Comparison of ENCODE assay signal across 13 mouse cellular contexts in the genomic region with DNA sequence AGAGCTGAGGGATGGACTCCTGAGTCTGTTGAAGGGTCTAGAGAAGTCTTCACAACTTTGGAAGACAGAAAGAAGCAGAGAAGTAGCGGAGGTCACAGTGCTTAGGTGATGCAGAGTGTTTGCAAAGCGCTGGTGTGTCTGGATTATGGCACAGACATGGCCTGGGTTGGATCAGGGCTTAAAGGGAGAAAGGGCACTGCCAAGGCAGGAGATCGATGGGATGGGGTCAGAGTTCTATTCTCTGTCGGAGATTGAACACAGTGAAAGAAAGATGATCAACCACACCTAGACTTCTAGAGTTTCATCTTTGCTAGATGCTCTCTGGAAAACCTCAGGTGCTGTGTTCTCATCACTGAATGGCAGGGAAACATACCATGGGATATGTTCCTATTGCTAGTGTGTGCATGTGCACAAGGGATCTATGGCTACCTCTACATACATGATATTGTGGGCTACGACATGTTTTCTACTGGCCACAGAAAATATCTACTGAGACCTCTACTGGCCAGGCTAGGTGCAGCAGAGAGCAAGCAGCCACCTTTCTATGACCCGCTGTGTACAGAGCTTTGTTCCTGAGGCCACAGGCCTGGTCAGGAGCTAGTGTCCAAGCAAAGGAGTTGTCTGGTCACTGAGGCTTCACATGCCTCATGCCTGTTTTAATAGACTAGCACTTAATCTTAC. TPM values are rescaled to one million over a fixed set of nuclear protein-coding genes. Genes with fewer than 3 reads are reported as not detected.
A peak's percentile ranks its signal among the peaks of the same experiment; 100 is the strongest.
DNase-seq lines count a peak whose midpoint lies in the region; ATAC-seq and TF ChIP-seq lines count a peak whose summit lies in the region.
"Had no signal": no experiment of that assay in that cellular context is flagged by ENCODE, and none has a peak within 500 bp of the region (broad histone marks: within the 10 kb centered on the region; RNA-seq: fewer than 3 reads in every experiment).

No protein-coding gene starts in this region.

- no peaks in the 10 kb centered on the region for H3K27me3 ChIP-seq in lung, postnatal 0 days (replicated peaks; ENCODE audit: insufficient read depth, low read length)
- no peaks in the 10 kb centered on the region for H3K27me3 ChIP-seq in kidney, postnatal 0 days (ENCODE audit: insufficient read depth, low read length)
- H3K27me3 ChIP-seq in stomach, embryonic 16.5 days (ENCODE audit: control insufficient read depth, insufficient read depth, low read length), result no peaks in the 10 kb centered on the region
- H3K27me3 ChIP-seq: embryonic facial prominence, embryonic 13.5 days; lung, embryonic 15.5 days; neural tube, embryonic 13.5 days had no signal

- H3K27ac ChIP-seq in lung, postnatal 0 days (ENCODE audit: low read length), result no peak overlapping the region
- H3K27ac ChIP-seq in kidney, postnatal 0 days, result peak overlapping the region; percentile 62
- H3K27ac ChIP-seq in stomach, embryonic 16.5 days (ENCODE audit: low read length), result no peak overlapping the region
- H3K27ac ChIP-seq: embryonic facial prominence, embryonic 13.5 days; neural tube, embryonic 13.5 days had no signal

- H3K4me2 ChIP-seq in lung, postnatal 0 days (replicated peaks; ENCODE audit: low read depth, low read length), result no peak overlapping the region
- H3K4me2 ChIP-seq in kidney, postnatal 0 days (ENCODE audit: low read length), result no peak overlapping the region
- no peak overlapping the region for H3K4me2 ChIP-seq in stomach, embryonic 16.5 days (ENCODE audit: low read depth, low read length)
- H3K4me2 ChIP-seq: embryonic facial prominence, embryonic 13.5 days; lung, embryonic 15.5 days; neural tube, embryonic 13.5 days had no signal

- TF ChIP-seq EP300 in lung, postnatal 0 days (IDR thresholded peaks at IDR 0.05), result no peak

- H3K9ac ChIP-seq in lung, postnatal 0 days (replicated peaks; ENCODE audit: low read depth), result no peak overlapping the region
- H3K9ac ChIP-seq in kidney, postnatal 0 days (ENCODE audit: low read depth, low read length), result no peak overlapping the region
- no peak overlapping the region for H3K9ac ChIP-seq in stomach, embryonic 16.5 days (ENCODE audit: low read length)
- H3K9ac ChIP-seq: embryonic facial prominence, embryonic 13.5 days; lung, embryonic 15.5 days; neural tube, embryonic 13.5 days had no signal

- peak; percentile 49 for DNase-seq in embryo, embryonic 10 days (ENCODE audit: low spot score)
- no peak for DNase-seq in embryo, embryonic 9.5 days (ENCODE audit: extremely low spot score)
- DNase-seq in lung, postnatal 0 days (ENCODE audit: low spot score), result no peak
- DNase-seq in lung, postnatal 10 days, result no peak
- peak; percentile 64 for DNase-seq in kidney, postnatal 0 days (ENCODE audit: low spot score)
- no peak for DNase-seq in frontal cortex, adult 2 months (ENCODE audit: extremely low spot score in 1 of 2, low spot score in 1 of 2)
- no peak for DNase-seq in frontal cortex, postnatal 10 days (ENCODE audit: low spot score in 2 of 2)
- DNase-seq: heart, postnatal 10 days had no signal

- no peaks in the 10 kb centered on the region for H3K4me1 ChIP-seq in lung, postnatal 0 days (ENCODE audit: insufficient read depth, low read depth, low read length)
- H3K4me1 ChIP-seq in kidney, postnatal 0 days (replicated peaks; ENCODE audit: insufficient read depth, low read length), result no peaks in the 10 kb centered on the region
- no peaks in the 10 kb centered on the region for H3K4me1 ChIP-seq in stomach, embryonic 16.5 days (ENCODE audit: control insufficient read depth, insufficient read depth, low read length)
- H3K4me1 ChIP-seq: neural tube, embryonic 13.5 days had no signal

- ATAC-seq in lung, postnatal 0 days, result no peak
- ATAC-seq in kidney, postnatal 0 days (replicated peaks; ENCODE audit: low FRiP score, low read depth), result peak; percentile 66; the same call in 1 of the 2 replicates
- 0 out of 2 replicates have a peak, but pooled peaks have one; percentile 35 for ATAC-seq in stomach, embryonic 16.5 days (ENCODE audit: insufficient read depth, low FRiP score)

- H3K4me3 ChIP-seq in lung, postnatal 0 days (ENCODE audit: low read depth, low read length), result no peak overlapping the region
- H3K4me3 ChIP-seq in kidney, postnatal 0 days (replicated peaks; ENCODE audit: low read depth, low read length), result no peak overlapping the region
- no peak overlapping the region for H3K4me3 ChIP-seq in stomach, embryonic 16.5 days (replicated peaks; ENCODE audit: low read length)
- H3K4me3 ChIP-seq: embryonic facial prominence, embryonic 13.5 days; lung, embryonic 15.5 days; neural tube, embryonic 13.5 days had no signal

- peak; percentile 51 for TF ChIP-seq CTCF in lung, postnatal 0 days (IDR thresholded peaks at IDR 0.05)
- TF ChIP-seq CTCF in kidney, postnatal 0 days (IDR thresholded peaks at IDR 0.05; ENCODE audit: low read depth), result peak; percentile 60

- 61% methylated on average over 6 of the region's 6 CpGs for WGBS in lung, postnatal 0 days
- WGBS in kidney, postnatal 0 days, result 71% methylated on average over 6 of the region's 6 CpGs
- 67% methylated on average over 6 of the region's 6 CpGs for WGBS in stomach, embryonic 16.5 days

- H3K9me3 ChIP-seq in lung, postnatal 0 days (ENCODE audit: low read length), result no peaks in the 10 kb centered on the region
- H3K9me3 ChIP-seq in kidney, postnatal 0 days (replicated peaks; ENCODE audit: low read length), result no peaks in the 10 kb centered on the region
- no peaks in the 10 kb centered on the region for H3K9me3 ChIP-seq in stomach, embryonic 16.5 days (replicated peaks; ENCODE audit: control insufficient read depth, low read length)
- H3K9me3 ChIP-seq: embryonic facial prominence, embryonic 13.5 days; lung, embryonic 15.5 days; neural tube, embryonic 13.5 days had no signal

- H3K36me3 ChIP-seq in lung, postnatal 0 days (ENCODE audit: insufficient read depth, low read length), result no peaks in the 10 kb centered on the region
- H3K36me3 ChIP-seq in kidney, postnatal 0 days (ENCODE audit: insufficient read depth, low read length), result no peaks in the 10 kb centered on the region
- H3K36me3 ChIP-seq in stomach, embryonic 16.5 days (ENCODE audit: control insufficient read depth, insufficient read depth, low read length), result no peaks in the 10 kb centered on the region
- H3K36me3 ChIP-seq: embryonic facial prominence, embryonic 13.5 days; lung, embryonic 15.5 days; neural tube, embryonic 13.5 days had no signal

RNA-seq across cellular contexts. Expression of a gene that starts 18.5 kb away (rescaled TPM):
- polyA plus RNA-seq in lung, postnatal 0 days (2015; fragmentation: Nextera tagmentation; extraction: Ambion mirVana), result not detected in 2 replicates
- 0.38 and 0.55 TPM in 2 replicates for polyA plus RNA-seq in kidney, postnatal 0 days (2015; fragmentation: Nextera tagmentation; extraction: Ambion mirVana)
- polyA plus RNA-seq in stomach, embryonic 16.5 days (2015; fragmentation: Nextera tagmentation; extraction: Ambion mirVana), result 0.13 and 0.20 TPM in 2 replicates
- 0.66 and 0.67 TPM in 2 replicates for polyA plus RNA-seq in frontal cortex, adult 2 months (2012; rRNA removed)
- polyA plus RNA-seq: C2C12 had no signal

Comparison
In these comparisons a context has a peak if more than half of its experiments do, and no peak if none do; other contexts are left out.
1. DNase-seq: peak in embryo, embryonic 10 days (single experiment) and kidney, postnatal 0 days (single experiment); none in embryo, embryonic 9.5 days (single experiment), lung, postnatal 0 days (single experiment), lung, postnatal 10 days (single experiment), frontal cortex, adult 2 months (0 of 2) and frontal cortex, postnatal 10 days (0 of 2).